16 mouse cellular contexts compared by ENCODE assay signal in the genomic region with DNA sequence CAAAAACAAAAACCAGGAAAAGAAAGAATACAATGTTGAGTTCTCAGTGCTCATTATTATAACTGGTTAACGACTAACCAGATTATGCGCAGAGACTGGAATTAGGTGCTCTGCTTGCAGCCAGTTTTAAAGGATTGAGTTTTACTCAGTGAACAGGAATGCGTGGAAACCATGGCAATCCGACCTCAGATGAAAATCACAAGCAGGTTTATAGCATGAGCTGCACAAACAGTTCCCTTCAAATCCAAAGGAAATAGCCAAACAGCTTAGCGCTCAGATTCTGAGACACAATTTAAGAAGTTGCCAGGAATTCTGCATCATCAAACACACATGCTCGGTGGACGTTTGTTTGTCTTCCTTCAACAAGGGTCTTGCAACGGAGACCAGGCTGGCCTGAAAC.
"Had no signal": no experiment of that assay in that cellular context is flagged by ENCODE, and none has a peak within 500 bp of the region (broad histone marks: within the 10 kb centered on the region; RNA-seq: fewer than 3 reads in every experiment).

No protein-coding gene starts in this region.

- DNase-seq: kidney, postnatal 25 days; layer of hippocampus, adult 9-11 months; layer of hippocampus, postnatal 36 days; lung, embryonic 14.5 days; lung, postnatal 10 days; lung, postnatal 4 days; spleen, adult 18-20 months; thymus, adult 18-20 months; thymus, postnatal 25 days had no signal

- H3K9me3 ChIP-seq: kidney, embryonic 15.5 days; limb, embryonic 15.5 days; liver, embryonic 12.5 days; megakaryocyte, embryonic 14.5 days; midbrain, embryonic 15.5 days; neural tube, embryonic 12.5 days had no signal

- H3K27ac ChIP-seq: kidney, embryonic 15.5 days; limb, embryonic 15.5 days; liver, embryonic 12.5 days; midbrain, embryonic 15.5 days; neural tube, embryonic 12.5 days had no signal

- H3K4me3 ChIP-seq: kidney, embryonic 15.5 days; limb, embryonic 15.5 days; liver, embryonic 12.5 days; megakaryocyte, embryonic 14.5 days; midbrain, embryonic 15.5 days; neural tube, embryonic 12.5 days had no signal

- ATAC-seq: liver, embryonic 12.5 days; midbrain, embryonic 15.5 days had no signal

- H3K4me2 ChIP-seq: kidney, embryonic 15.5 days; limb, embryonic 15.5 days; liver, embryonic 12.5 days; lung, embryonic 14.5 days; midbrain, embryonic 11.5 days; midbrain, embryonic 15.5 days; neural tube, embryonic 12.5 days had no signal

- H3K4me1 ChIP-seq: limb, embryonic 15.5 days; liver, embryonic 12.5 days; megakaryocyte, embryonic 14.5 days had no signal

- H3K27me3 ChIP-seq: megakaryocyte, embryonic 14.5 days had no signal

- H3K36me3 ChIP-seq: kidney, embryonic 15.5 days; limb, embryonic 15.5 days; liver, embryonic 12.5 days; midbrain, embryonic 15.5 days; neural tube, embryonic 12.5 days had no signal

- H3K9ac ChIP-seq: kidney, embryonic 15.5 days; limb, embryonic 15.5 days; liver, embryonic 12.5 days; lung, embryonic 14.5 days; midbrain, embryonic 15.5 days; neural tube, embryonic 12.5 days had no signal
